Mouse (Mus musculus): ENCODE results near the gene Dgki.

Dgki gene

GRCm38 (mm10) chr6:37297744-37298482 lies 2.1 kb downstream of the Dgki start:
- no peak for DNase-seq (ENCODE audit: low read depth, low spot score)

GRCm38 (mm10) chr6:37292068-37292467 lies 7.9 kb downstream of the Dgki start:
- no peak for DNase-seq (ENCODE audit: low read depth, low spot score)

DNA sequence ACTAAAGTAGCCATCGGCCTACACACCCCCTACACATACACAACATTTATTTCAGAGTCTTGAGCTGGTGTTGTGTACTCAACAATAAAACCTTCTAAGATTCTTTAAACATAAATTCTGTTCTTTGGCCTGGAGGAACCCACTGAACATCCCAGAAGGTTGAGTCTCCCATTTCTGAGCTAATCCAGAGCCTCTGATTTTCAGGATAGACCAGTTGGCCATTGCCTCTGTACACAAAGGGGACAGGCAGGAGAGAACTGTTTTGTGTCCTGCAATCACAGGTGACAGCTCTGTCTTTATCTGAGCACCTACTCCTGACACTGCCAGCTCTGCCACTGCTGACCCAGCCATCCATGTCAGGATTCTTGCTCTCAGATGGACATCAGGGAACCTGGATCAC lies 8.8 kb downstream of the Dgki start:
- DNase-seq (ENCODE audit: low read depth, low spot score) = no peak

DNA sequence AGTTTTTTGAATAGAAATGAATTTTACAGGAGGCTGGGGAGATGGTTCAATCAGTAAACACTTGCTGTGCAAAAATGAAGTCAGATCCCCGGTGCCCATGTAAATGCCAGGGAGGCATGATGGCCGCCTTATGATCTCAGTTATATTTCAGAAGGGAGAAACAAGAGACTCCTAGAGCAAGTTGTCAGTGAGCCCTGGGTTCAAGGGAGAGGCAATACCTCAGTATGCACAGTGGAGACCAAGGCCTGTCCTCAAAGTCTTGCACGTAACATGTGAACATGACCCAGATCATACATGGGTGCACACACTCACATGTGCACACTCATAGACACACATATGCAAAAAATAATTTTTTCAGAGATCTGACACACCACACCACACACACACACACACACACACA lies 9.3 kb downstream of the Dgki start:
- no peak for DNase-seq (ENCODE audit: low read depth, low spot score)

DNA sequence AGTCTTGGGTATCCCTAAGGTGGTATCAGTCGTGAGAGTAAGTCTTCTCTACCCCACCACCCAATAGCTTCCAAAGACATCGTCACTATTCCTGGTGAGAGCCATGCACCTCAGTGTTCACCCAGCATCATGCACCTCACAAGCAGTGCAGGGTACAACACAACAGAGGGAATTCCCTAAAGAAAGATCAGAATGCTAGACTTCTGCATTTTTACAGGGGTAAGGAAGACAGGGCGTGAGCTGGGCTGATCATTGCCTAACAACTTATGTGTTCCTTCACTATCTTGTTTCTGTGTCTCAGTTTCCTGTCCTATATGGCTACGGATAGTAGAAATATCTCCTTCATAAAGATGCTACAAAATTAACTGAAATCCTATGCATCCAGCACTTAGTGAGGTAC lies 13.8 kb downstream of the Dgki start:
- no peak for DNase-seq (ENCODE audit: low read depth, low spot score)

- DNase-seq (ENCODE audit: low read depth, low spot score) = no peak
Observed at GRCm38 (mm10) chr6:37284879-37285278, 15.1 kb downstream of the Dgki start.

DNA sequence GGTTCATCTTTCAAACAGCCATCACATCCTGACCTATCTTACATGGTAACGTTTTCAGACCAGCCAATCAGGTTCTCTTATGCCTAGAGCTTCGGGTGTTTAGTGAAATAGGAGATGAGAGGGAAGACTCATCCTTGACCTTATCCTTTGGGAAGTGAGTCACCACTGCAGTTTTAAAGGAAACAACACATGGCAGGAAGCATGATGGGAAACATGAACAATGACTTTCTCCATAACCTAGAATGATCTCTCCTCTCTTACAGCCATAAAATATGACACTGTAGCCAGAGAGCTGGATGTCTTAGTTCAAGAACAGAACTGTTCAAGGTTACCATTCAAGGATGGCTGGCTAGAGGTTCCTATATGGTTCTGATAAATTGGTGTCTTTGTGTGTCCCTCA lies 16.6 kb downstream of the Dgki start:
- DNase-seq (ENCODE audit: low read depth, low spot score) = peak; percentile 80

GRCm38 (mm10) chr6:37282659-37283058 lies 17.3 kb downstream of the Dgki start:
- DNase-seq (ENCODE audit: low read depth, low spot score) = no peak

GRCm38 (mm10) chr6:37276834-37277715 lies 22.9 kb downstream of the Dgki start:
- DNase-seq (ENCODE audit: low read depth, low spot score) = peak; percentile 87

DNA sequence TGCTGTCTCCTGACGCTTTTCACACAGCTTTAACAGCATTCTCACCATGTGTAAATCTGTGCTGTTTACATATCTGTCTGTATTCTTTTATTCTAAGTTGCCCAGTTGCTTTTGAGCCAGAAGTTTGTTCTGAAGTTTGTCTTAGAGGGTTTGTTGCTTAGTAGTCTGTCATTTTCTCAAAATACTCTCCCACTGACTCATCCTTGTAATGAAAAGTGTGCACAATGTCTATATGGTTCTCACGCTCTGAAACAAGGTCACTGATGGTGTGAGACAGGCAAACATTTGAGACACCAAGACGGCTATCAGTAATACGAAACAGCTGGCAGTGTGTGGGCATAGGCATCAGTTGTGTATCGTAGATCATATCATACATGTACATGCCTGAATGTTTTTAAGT lies 23.8 kb downstream of the Dgki start:
- DNase-seq (ENCODE audit: low read depth, low spot score) = peak; percentile 78

GRCm38 (mm10) chr6:37270905-37271591 lies 28.9 kb downstream of the Dgki start:
- peak; percentile 96 for DNase-seq (ENCODE audit: low read depth, low spot score)

DNA sequence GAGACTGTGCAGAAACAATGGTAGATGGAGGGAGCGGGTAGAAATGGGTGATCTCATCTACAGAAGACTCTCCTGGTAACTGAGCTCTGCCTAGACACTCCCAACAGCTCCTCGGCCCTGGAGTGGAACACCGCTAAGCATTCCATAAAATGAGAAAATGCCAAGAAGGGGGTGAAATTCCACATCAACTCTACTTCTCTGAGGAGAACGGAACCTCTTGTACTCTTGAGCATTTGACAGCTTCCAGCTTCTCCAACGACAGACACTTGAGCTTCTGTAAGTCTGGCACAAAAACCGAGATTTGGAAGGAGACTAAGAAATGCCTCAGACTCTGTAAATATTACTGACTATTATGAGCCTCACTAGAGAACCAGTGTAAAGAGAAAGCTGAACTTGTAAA lies 31.4 kb downstream of the Dgki start:
- DNase-seq (ENCODE audit: low read depth, low spot score) = no peak

DNA sequence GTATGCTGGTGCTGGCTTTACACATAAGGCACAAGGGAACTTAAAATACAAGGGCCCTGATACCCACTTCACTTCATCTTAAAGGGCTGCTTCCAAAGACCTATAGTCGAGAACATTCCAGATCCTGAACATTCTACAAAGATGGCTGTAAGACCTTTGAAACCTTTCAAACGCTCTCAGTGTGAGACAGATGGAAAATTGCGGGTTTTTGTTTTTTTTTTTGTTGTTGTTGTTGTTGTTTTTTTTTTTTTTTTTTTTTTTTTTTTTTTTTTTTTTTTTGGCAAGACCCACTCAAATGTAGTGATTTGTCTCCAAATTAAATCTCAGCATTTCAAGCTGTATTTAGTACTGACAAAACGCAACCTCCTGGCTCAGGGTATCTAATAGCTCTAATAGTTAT lies 32.0 kb downstream of the Dgki start:
- DNase-seq (ENCODE audit: low read depth, low spot score) = no peak

DNA sequence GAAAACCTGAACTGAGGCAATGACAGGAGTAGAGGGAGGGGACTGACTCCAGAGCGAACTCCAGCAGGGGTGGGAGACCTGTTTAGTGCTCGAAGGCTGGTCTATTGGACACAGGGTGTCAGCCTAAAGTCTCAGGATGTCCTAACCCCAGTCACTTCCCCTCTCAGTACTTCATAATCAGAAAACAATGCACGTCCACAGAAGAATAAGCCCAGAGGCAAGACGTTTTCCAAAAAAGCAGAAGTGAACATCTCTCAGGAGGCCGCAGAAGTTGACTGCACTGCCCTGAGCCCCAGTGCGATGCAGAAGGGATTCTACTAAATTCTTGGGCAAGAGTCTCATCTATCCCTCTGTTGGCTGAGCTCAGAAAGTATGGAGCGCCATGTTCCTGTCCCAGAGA lies 37.5 kb downstream of the Dgki start:
- no peak for DNase-seq (ENCODE audit: low read depth, low spot score)

- DNase-seq (ENCODE audit: low read depth, low spot score) = no peak
Observed at GRCm38 (mm10) chr6:37261236-37261852, 38.6 kb downstream of the Dgki start.

- DNase-seq (ENCODE audit: low read depth, low spot score) = no peak
Observed at GRCm38 (mm10) chr6:37258662-37259061, 41.3 kb downstream of the Dgki start.

DNA sequence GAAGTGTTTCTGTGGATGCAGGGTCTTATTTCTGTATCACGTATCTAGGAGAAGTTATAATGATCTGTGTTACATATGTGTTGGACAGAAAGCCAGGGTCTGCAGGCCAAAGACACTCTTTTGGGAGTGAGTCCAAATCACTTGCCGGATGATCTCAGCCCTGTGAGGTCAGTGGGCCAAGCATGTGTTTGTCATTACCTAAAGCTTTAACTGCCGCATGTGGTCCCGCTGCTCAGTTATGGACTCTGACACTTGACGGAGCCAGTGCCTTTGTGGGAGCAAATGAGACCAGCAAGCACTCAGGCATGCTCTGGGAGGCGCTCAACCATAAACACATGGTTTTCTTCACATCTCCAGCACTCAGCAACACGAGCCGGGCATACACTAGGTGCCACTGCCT lies 45.8 kb downstream of the Dgki start:
- DNase-seq (ENCODE audit: low read depth, low spot score) = peak; percentile 23

DNA sequence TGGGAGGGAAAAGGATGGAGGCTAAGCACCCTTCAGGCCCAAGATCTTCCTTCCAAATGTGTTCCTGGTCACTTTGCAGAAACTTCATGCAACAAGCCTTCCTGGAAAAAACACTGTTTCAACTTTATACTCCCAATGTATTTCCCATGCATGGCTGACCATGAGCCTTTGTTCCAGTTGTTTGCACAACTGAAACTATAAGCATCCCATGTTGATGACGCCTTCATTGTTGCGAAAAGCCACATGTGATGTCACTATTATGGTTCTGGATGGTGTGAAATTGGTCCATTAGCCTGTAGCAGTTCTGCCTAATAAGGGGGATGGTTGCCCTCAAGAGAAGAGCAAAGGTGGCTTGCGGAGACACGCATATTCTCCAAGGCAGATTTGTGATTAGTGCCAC lies 47.4 kb downstream of the Dgki start:
- no peak for DNase-seq (ENCODE audit: low read depth, low spot score)

GRCm38 (mm10) chr6:37250671-37251070 lies 49.3 kb downstream of the Dgki start:
- no peak for DNase-seq (ENCODE audit: low read depth, low spot score)

- no peak for DNase-seq (ENCODE audit: low read depth, low spot score)
Observed at GRCm38 (mm10) chr6:37245757-37246156, 54.2 kb downstream of the Dgki start.

DNA sequence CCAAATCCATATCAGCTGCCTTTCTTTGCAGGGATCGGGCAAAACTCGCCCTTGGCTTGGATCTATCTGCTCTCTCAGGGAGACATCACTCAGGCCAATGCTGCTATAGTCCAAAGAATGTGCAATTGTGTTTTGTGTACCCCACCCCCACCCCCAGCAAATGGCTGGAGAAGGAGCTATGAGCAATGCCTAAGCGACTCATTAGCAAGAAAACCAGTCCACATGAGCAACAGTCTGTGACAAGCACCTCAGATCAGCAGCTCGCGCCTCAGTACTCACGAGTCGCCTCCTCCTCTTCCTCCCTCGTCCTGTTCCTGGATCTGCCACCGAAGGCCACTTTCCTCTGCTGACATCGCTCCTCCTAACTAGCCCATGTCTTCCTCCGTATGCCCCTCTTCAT lies 55.9 kb downstream of the Dgki start:
- peak; percentile 44 for DNase-seq (ENCODE audit: low read depth, low spot score)

- no peak for DNase-seq (ENCODE audit: low read depth, low spot score)
Observed at GRCm38 (mm10) chr6:37242769-37243121, 57.2 kb downstream of the Dgki start.
